Mouse (Mus musculus): Measurements from ENCODE around the gene Trim59. TPM values are rescaled to one million over a fixed set of nuclear protein-coding genes. Genes with fewer than 3 reads are reported as not detected.

The Trim59 gene
- 1 to 10 TPM; 8.3 to 9.2 TPM for total RNA-seq (2023)

DNA sequence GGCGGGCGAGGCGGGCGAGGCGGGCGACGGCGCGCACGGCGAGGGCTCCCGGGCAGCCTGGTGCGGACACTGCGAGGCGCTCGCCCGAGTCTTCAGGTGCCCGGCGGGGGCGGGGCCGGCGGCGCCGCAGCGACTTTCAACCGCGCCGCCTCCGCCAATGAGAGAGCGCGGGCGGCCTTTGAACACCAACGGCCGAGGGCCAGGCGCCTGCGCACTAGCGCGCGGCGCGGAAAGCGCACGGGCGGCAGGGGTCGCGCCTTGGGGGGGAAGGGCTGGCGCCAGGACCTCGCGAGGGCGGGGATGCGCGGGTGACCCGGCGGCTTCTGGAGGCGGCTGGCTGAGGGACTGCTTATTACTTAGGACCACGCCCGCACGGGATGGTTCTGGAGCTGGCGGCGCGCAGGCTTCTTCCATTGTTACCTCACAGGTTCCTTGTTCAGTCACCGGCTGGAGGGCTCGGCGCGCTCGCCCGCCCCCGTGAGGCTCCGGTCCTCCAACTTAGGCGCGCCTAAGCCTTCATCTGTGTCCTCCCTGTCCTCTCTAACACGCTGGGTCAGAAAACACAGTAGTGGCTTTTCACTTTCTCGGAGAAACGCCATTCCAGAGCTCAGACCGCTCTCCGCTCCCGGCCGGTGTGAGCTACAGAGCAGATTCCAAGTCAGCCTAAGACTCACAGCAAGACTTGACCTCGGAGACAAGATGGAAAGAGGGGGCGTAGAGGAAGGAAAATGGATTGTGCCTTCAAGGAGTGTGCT, at the start of gene Trim59:
Gene Trim59, minus strand, starts transcription at position 111 of the 755 bp plus-strand sequence.

DNA sequence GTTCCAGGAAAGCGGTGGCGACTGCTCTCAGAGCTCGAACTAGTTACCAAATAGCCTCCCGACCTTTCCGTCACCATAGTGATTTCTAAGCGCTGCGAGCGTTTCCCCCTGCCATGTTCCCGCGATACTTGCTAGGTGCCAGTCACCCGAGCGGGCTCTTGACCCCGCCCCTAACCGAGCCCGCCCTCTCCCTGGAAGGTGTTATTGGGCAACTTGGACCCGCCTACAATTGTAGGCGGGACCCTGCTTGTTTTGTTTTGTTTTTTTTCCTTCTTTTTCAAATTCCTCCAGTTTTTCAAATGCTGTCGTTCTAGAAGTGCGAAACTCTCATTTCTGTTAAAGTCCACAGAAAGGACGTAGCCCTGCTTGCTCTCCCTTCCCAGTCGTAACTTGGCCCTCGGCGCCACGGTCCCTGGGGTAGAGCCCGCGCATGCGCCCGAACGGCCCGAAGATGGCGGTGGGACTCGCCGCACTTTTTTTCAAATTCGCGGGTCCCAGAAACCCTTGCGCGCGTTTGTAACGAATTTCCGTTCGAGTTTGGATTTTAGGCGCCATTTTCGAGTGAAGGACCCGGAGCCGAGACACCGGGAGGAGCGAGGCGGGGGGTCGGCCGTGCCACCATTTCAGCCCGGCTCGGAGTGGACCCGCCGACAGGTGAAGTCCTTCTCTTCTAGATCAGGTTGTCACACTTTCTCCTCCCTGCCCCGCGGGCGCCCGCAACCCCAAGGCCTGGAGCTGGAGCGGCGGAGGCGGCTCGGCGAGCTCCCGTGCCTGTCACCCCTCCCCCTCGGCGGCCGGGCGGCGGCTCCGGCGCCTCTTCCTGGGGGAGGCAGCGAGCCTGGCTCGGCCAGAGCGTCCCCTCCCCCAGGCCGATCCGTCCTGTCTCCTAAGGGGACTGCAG, 39.9 kb downstream of the Trim59 start, which contains the start of the genes Ift80 and Smc4:
Gene Ift80, minus strand, starts transcription at position 134 of the 901 bp plus-strand sequence.
Gene Smc4, plus strand, starts transcription at position 302 of the 901 bp plus-strand sequence.

Other genes with a start within 250 kb of the Trim59 start
- not detected for gene 1110032F04Rik, start 175.2 kb downstream of the Trim59 start, total RNA-seq (2023)
- 1 to 10 TPM; 2.1 to 6.1 TPM for gene Ift80, start 40.2 kb downstream of the Trim59 start, total RNA-seq (2023)
- gene Smc4, start 40.0 kb downstream of the Trim59 start, total RNA-seq (2023): 10 to 100 TPM; 50.3 to 57.9 TPM
- 100 to 1,000 TPM; 172 to 181 TPM for gene Kpna4, start 82.4 kb upstream of the Trim59 start, total RNA-seq (2023)
- not detected for gene Arl14, start 177.7 kb upstream of the Trim59 start, total RNA-seq (2023)

All from monocyte, adult 59 days (primary cell).